Mouse (Mus musculus): ENCODE measurements around the gene Pou3f4. TPM values are rescaled to one million over a fixed set of nuclear protein-coding genes. Genes with fewer than 3 reads are reported as not detected.

The Pou3f4 gene
- total RNA-seq (2023) = not detected

GRCm38 (mm10) chrX:110814151-110814571, at the start of gene Pou3f4:
TSS of gene Pou3f4 (plus strand) at chrX:110814280.

